Mouse (Mus musculus): ENCODE measurements around the gene Ak7.

DNA sequence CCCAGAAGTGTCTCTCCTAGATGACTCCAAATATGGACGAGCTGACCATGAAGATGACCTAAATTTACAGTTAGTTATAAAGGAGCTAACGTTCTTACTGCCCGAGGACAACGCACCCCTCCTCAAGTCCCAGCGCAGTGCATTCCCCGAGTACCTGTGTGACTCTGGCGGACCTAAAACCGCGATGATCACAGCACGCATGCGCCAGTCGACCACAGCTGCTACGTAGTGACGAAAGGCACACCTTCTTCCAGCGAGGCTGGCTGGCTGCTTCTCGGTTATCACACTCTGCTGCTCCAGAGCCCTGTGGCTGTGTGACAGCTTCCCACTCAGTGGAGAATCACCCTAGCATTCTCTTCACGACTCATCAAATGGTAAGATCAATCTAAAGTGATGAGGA lies 12.8 kb downstream of the Ak7 start:
- TF ChIP-seq CTCF (IDR thresholded peaks at IDR 0.05; ENCODE audit: low read depth), result no peak
- no peak for TF ChIP-seq EP300 (IDR thresholded peaks at IDR 0.05; ENCODE audit: low read depth)

Measured in liver, embryonic 14.5 days (tissue).